Mouse (Mus musculus) thymus, adult 18-20 months (tissue): Measurements from ENCODE around the gene Dlgap3.

Source experiments
- DNase-seq, 2 experiments: peaks; one replicate each; pipeline ENCODE4 v3.0.0; 2022; ENCODE audit warnings: mixed read lengths in 2 of 2

Gene Dlgap3

DNA sequence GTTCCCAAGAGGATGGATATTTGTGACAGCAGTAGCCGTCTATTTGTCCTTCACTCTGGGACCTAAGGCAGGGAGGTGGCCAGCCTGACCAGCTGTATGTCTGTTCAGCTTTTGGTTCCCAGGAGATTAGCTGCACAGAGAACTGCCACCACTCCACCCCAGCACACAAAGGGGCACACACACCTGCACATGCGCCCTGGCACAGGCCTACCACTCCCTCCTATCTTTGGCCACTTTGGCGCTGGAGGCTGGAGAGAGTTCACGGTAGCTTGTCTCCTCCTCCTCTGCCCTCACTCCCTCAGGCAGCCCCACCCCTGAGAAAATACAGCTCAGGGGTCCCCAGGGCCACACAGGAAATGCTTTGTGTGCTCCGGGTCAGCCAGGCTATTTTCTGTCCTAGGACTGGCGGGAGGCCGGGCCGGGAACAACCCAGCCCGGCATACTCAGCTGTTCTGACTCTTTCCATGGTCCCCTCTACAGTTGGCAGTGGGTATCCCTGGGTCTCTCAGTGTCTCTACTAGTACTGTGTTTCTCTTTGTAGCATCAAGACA is 109.5 kb downstream of the Dlgap3 start:
- DNase-seq = no peak

DNA sequence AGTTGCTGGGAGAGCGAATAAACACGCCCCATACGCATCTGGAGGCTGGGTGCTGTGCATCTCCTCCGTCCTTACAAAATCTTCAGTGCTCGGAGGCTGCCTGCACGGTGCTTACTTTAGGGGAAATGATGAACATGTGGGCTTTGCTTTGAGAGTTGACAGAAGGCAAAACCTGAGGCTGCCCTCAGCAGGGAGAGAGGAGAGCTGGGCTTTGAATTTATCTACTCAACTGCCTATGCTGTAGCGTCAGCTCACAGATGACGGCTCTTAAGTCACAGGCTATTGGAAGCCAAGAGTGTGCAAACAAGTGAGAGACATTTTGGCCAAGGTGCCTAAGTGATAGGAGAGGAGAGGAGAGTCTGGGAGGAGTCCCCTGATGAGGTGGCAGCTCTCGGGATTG is 110.2 kb downstream of the Dlgap3 start:
- no peak for DNase-seq
